Mouse (Mus musculus) embryonic facial prominence, embryonic 14.5 days (tissue): Measurements from ENCODE around the gene Lhx4. TPM values are rescaled to one million over a fixed set of nuclear protein-coding genes. Genes with fewer than 3 reads are reported as not detected.

ENCODE experiments used
- ATAC-seq: fragments of 200-750 bp; cut with Nextera tagmentation; 2 replicates; pipeline ENCODE4 v1.8.0; 2017; ENCODE audit warnings: low read depth, moderate number of reproducible peaks, moderate TSS enrichment
- DNase-seq: peaks from one replicate; pipeline ENCODE4 v3.0.0-alpha.2; 2015; ENCODE audit warnings: low spot score
- H3K27ac ChIP-seq: fragments of 300-500 bp; sonication (generic); replicated peaks from 2 replicates; pipeline ENCODE4 v1.5.1; 2014; ENCODE audit warnings: low read depth, mild to moderate bottlenecking, low read length, moderate library complexity
- H3K27me3 ChIP-seq: fragments of 300-500 bp; sonication (generic); replicated peaks from 2 replicates; pipeline ENCODE4 v1.6.1; 2014; ENCODE audit warnings: low read length; ENCODE audit not compliant: control insufficient read depth, insufficient read depth
- H3K36me3 ChIP-seq: fragments of 300-500 bp; sonication (generic); 2 replicates; pipeline ENCODE4 v1.6.1; 2014; ENCODE audit warnings: low read length, mixed read lengths; ENCODE audit not compliant: control insufficient read depth, insufficient read depth
- H3K4me1 ChIP-seq: fragments of 300-500 bp; sonication (generic); 2 replicates; pipeline ENCODE4 v1.6.1; 2014; ENCODE audit warnings: antibody characterized with exemption, low read length; ENCODE audit not compliant: control insufficient read depth, insufficient read depth
- H3K4me2 ChIP-seq: fragments of 300-500 bp; sonication (generic); 2 replicates; pipeline ENCODE4 v1.6.1; 2014; ENCODE audit warnings: low read depth, mild to moderate bottlenecking, low read length, moderate library complexity, mixed read lengths
- H3K4me3 ChIP-seq: fragments of 300-500 bp; sonication (generic); 2 replicates; pipeline ENCODE4 v1.5.1; 2014; ENCODE audit warnings: low read depth, mild to moderate bottlenecking, low read length
- H3K9ac ChIP-seq: fragments of 300-500 bp; sonication (generic); 2 replicates; pipeline ENCODE4 v1.6.1; 2014; ENCODE audit warnings: low read depth, mild to moderate bottlenecking, low read length, moderate library complexity, mixed read lengths
- H3K9me3 ChIP-seq: fragments of 300-500 bp; sonication (generic); 2 replicates; pipeline ENCODE4 v1.6.1; 2016; ENCODE audit warnings: low read length; ENCODE audit not compliant: control insufficient read depth
- WGBS: fragments of 180-500 bp; shearing (Covaris S2); extraction: QIAGEN DNeasy Blood & Tissue Kit; methylation state at CpG from one replicate; pipeline ENCODE4 v1.1.7; 2014; 5-methylcytosine and 5-hydroxymethylcytosine counted together
- polyA plus RNA-seq: library from polyadenylated mRNA; unstranded; fragments of >200 nt; fragmentation: Nextera tagmentation; extraction: Ambion mirVana; gene quantifications from 2 replicates; pipeline ENCODE4 v1.2.1, GENCODE M21; 2014

Gene Lhx4
- polyA plus RNA-seq, 1 experiment from 2014 or later: 0.07 TPM

DNA sequence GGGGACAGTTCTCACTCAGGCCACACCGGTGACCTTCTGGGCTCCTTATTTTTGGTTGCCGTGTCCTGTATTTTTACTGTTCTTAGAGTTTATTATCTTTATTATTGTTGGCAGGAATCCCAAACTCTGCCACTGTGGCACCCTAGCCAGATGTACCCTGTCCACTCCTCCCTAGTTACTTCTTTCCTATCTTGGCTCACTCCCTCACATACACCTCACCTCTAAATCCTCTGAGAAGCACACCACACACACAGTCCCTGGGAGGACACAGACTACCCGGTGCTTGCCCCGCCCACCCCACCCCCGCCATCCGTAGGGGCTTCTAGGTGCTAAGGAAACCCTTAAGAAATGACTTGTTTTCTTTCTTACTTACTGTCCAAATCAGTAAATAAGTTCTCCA, 75.9 kb downstream of the Lhx4 start:
- H3K9ac ChIP-seq: no peak overlapping the region
- ATAC-seq (no peak), DNase-seq (no peak)
- H3K27me3 ChIP-seq: no peaks in the 10 kb centered on the region
- H3K4me3 ChIP-seq: no peak overlapping the region
- no peaks in the 10 kb centered on the region for H3K9me3 ChIP-seq
- H3K4me1 ChIP-seq: no peaks in the 10 kb centered on the region
- no peaks in the 10 kb centered on the region for H3K36me3 ChIP-seq
- no peak overlapping the region for H3K27ac ChIP-seq
- whole genome bisulfite sequencing: 91% methylated on average over 6 of the region's 6 CpGs
- no peak overlapping the region for H3K4me2 ChIP-seq

DNA sequence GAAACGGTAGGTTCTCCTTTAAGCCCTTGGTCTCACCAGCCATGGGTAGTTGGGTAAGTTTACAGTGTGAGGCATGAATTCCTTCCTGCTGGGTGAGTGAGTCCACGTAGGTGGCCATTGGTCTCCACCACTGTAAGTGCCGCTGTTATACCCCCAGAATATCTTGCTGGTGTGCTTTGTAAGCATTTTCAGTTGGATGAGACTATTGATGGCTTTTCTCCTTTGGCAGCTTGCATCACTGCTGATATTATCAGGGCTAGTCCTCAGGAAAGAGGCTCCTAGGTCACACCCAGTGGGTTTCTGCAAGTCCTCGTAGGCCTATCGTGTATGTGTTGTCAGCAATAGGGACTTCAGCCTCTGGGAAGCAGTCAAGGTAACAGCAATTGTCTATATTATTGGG, 87.5 kb downstream of the Lhx4 start:
- Histone ChIP-seq H3K27me3 (no peaks in the 10 kb centered on the region), H3K9me3 (no peaks in the 10 kb centered on the region), H3K36me3 (no peaks in the 10 kb centered on the region), H3K4me1 (no peaks in the 10 kb centered on the region), H3K4me3 (no peak overlapping the region), H3K27ac (no peak overlapping the region), H3K4me2 (no peak overlapping the region), H3K9ac (no peak overlapping the region)
- no peak for ATAC-seq
- WGBS: 87% methylated on average over 5 of the region's 5 CpGs
- no peak for DNase-seq

DNA sequence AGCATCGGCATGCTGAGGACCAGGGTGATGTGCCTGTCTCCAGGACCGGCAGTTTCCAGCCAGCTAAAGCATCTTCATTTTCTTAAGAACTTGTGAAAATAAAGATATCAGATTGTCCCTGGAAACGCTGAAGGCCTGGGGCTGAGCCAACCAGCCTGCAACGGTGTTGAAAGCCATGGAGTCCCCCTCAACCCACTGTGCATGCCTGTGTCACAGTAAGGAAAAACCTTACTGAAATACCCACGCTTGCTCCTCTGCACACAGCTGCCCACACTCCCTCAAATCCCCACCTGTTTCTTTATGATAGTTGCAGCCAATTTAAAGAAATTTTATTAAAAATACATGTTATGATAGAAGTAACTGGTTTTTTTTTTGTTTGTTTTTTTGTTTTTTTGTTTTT, 95.2 kb downstream of the Lhx4 start:
- Histone ChIP-seq H3K27me3 (no peaks in the 10 kb centered on the region), H3K9ac (no peak overlapping the region), H3K9me3 (no peaks in the 10 kb centered on the region), H3K4me1 (no peaks in the 10 kb centered on the region), H3K27ac (no peak overlapping the region), H3K36me3 (no peaks in the 10 kb centered on the region), H3K4me3 (no peak overlapping the region), H3K4me2 (no peak overlapping the region)
- no peak for DNase-seq
- WGBS: 66% methylated on average over 5 of the region's 5 CpGs
- ATAC-seq: no peak

DNA sequence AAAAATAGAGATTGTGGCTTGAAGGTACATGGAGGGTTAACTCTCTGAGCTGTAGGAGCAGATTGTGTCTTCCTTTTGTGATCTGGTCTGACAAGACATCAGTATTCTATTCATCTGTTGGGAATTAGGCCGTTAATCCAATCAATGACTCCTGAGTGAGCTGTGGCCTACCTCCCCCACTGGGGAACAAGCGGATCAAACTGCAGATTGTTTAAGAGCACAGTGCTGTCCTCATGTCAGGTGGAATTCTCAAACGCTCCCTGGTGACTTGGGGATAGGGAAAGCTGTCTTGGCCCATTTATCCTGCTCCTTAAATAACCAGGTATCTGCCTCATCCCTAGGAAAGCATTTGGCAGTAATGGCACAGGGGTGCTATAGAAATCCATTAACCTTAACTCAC, 96.5 kb downstream of the Lhx4 start:
- Histone ChIP-seq H3K9me3 (no peaks in the 10 kb centered on the region), H3K27me3 (no peaks in the 10 kb centered on the region), H3K4me2 (no peak overlapping the region), H3K36me3 (no peaks in the 10 kb centered on the region), H3K4me3 (no peak overlapping the region), H3K27ac (no peak overlapping the region), H3K4me1 (no peaks in the 10 kb centered on the region), H3K9ac (no peak overlapping the region)
- ATAC-seq (no peak), DNase-seq (peak; percentile 21)
- whole genome bisulfite sequencing: 30% methylated on average over 3 of the region's 3 CpGs

GRCm38 (mm10) chr1:155650121-155650846, 101.2 kb downstream of the Lhx4 start:
- DNase-seq (peak; percentile 7), ATAC-seq (no peak)
- WGBS: 77% methylated on average over 9 of the region's 9 CpGs

More at GRCm38 (mm10) chr1:155650121-155650846, 101.2 kb downstream of the Lhx4 start:
- no peaks in the 10 kb centered on the region for H3K4me1 ChIP-seq
- no peak overlapping the region for H3K27ac ChIP-seq
- H3K36me3 ChIP-seq: no peaks in the 10 kb centered on the region
- H3K4me2 ChIP-seq: no peak overlapping the region
- no peak overlapping the region for H3K4me3 ChIP-seq
- no peaks in the 10 kb centered on the region for H3K27me3 ChIP-seq
- H3K9ac ChIP-seq: no peak overlapping the region
- no peaks in the 10 kb centered on the region for H3K9me3 ChIP-seq

Other genes with a start within 250 kb of the Lhx4 start
- 72.7 and 77.5 TPM in 2 replicates for gene Acbd6, start 193.6 kb downstream of the Lhx4 start, polyA plus RNA-seq
- gene Qsox1, start 61.2 kb upstream of the Lhx4 start, polyA plus RNA-seq: 13.1 and 15.6 TPM in 2 replicates
- 13.1 and 14.0 TPM in 2 replicates for gene Cep350, start 221.6 kb upstream of the Lhx4 start, polyA plus RNA-seq